Mouse (Mus musculus): Measurements from ENCODE around the gene Nbdy. TPM values are rescaled to one million over a fixed set of nuclear protein-coding genes. Genes with fewer than 3 reads are reported as not detected.

The Nbdy gene
- polyA plus RNA-seq, 1 experiment: not detected

DNA sequence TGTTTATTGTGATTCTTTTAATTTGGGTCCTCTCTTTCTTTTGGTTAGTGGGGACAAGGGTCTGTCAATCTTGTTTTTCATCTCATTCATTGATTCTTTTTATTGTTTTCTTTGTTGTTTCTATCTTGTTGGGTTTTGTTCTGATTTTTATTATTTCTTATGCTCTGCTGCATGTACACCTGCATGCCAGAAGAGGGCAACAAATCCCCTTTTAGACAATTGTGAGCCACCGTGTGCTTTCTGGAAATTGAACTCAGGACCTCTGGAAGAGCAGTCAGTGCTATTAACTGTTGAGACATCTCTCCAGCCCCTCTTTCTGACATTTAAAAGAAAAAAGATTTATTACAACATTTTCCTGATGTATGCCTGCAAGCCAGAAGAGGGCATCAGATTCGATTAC is 25.8 kb downstream of the Nbdy start:
- WGBS: 31% methylated on average over 2 of the region's 2 CpGs
- Histone ChIP-seq H3K4me3 (ENCODE audit: insufficient read depth, low read depth, low read length) (no peak overlapping the region), H3K4me1 (ENCODE audit: control insufficient read depth, insufficient read depth, low read length) (no peaks in the 10 kb centered on the region), H3K27ac (ENCODE audit: insufficient read depth, low read depth, low read length) (no peak overlapping the region)
- TF ChIP-seq POLR2A (IDR thresholded peaks at IDR 0.05; ENCODE audit: insufficient read depth, low read depth, low read length): no peak

Other genes with a start within 250 kb of the Nbdy start
- not detected in 2 replicates for gene Ubqln2, start 225.4 kb upstream of the Nbdy start, polyA plus RNA-seq (2012; ENCODE audit: insufficient read depth, insufficient read length, low replicate concordance, missing spikeins)
- gene Cypt3, start 165.0 kb upstream of the Nbdy start, polyA plus RNA-seq (2012; ENCODE audit: insufficient read depth, insufficient read length, low replicate concordance, missing spikeins): not detected in 2 replicates
- not detected in 2 replicates for gene Kctd12b, start 27.2 kb upstream of the Nbdy start, polyA plus RNA-seq (2012; ENCODE audit: insufficient read depth, insufficient read length, low replicate concordance, missing spikeins)
- not detected in 2 replicates for gene Spin2c, start 108.6 kb downstream of the Nbdy start, polyA plus RNA-seq (2012; ENCODE audit: insufficient read depth, insufficient read length, low replicate concordance, missing spikeins)